Mouse (Mus musculus) CD4-positive, CD25-positive, alpha-beta regulatory T cell, adult 2 months (primary cell): Measurements from ENCODE around the gene Net1.

Experiments
- DNase-seq: peaks from one replicate; pipeline ENCODE4 v3.0.0-alpha.2; 2012; ENCODE audit warnings: low read depth, low spot score

The Net1 gene

GRCm38 (mm10) chr13:3832450-3832849, 85.6 kb downstream of the Net1 start:
- no peak for DNase-seq
